Mouse (Mus musculus): Measurements from ENCODE around the gene Cox18.

Gene Cox18

DNA sequence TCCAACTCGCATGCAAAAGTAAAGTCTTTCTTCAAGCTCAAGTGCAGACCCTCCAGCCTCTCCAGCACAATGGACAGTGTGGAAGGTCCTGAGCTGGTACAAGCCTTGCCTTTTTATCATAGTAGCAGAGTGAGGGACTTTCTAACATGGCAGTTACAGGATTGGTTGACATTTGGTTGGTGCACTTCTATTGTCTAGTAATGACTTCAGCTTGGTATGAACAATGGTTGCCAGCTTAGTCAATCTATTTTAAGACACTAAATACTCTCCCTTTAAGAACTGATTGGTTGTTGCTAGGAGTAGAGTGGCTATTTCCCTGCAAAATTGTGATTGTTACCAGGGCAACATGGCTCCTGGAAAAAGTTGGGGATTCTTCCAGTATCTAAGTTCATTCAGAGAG is 45.7 kb downstream of the Cox18 start:
- DNase-seq (ENCODE audit: extremely low spot score, low read depth, low spot score), result no peak

Measured in hindlimb bud, embryonic 11.5 days (tissue).